Mouse (Mus musculus): ENCODE results near the gene Bicra.

Bicra gene

DNA sequence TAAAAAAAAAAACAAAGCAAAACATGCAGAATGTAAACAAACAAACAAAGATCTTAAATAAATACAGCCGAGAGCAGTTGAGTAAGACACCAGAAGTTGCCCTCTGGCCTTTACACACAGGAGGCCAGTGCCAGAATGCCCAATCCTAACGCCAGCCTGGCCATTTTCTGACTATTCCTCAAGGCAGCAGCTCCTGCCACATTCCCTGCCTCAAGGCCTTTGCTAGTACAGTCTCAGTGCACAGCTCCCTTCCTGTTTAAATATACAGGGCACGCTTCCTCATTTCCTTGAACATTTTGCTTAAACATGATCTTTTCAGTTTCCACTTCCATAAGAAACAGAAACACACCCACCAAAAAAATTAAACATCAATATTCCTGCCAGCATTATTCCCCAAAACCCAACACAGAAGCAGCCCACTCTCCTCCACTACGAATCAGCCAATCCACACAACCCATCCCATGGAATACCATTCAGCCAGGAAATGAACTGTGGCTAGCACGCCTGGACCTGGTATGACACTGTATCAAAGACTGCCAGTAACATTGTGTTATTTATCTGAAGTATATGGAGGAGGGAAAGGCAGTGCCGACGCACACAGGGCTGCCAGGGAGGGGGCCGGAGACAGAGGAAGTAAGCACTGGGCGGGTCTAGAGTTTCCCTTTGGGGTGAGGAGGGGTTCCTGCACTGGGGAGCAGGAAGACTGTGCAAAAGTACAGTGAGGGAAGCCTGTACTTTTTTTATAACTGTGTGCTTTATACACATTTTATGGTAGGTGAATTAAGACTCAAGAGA is 29.5 kb downstream of the Bicra start:
- DNase-seq (ENCODE audit: inconsistent age in 2 of 2, low spot score in 1 of 2): peak in 1 of 2 experiments; percentile 64

GRCm38 (mm10) chr7:16015384-16015783 is 32.3 kb downstream of the Bicra start:
- peak; percentile 40 to 76 for DNase-seq (ENCODE audit: inconsistent age in 2 of 2, low spot score in 1 of 2)

GRCm38 (mm10) chr7:16014521-16015175 is 33.1 kb downstream of the Bicra start:
- DNase-seq (ENCODE audit: inconsistent age in 2 of 2, low spot score in 1 of 2): peak; percentile 86 to 91

DNA sequence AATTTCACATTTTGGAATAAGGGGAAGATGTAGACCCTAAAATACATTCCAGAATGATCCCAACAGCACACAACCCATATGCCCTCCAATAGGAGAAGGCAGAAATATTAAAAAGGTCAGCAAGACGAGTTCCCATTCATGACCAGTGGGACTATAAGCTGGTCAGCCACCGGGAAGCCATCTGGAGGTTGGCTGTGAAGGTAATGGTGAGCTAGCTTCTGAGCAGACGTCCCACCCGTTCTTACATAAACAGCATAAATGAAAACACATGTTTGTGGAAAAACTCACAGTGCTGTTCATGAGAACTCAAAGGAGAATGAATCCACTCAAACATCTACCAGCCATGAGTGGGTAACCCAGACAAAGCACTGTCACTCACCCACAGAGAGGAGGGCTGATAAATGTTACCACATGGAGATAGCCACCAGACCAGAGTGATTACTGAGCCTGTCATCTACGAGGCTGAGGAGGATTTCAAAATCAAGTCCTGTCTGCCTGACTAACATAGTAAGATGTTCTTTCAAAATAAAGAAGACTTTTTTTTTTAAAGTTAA is 33.9 kb downstream of the Bicra start:
- DNase-seq (ENCODE audit: inconsistent age in 2 of 2, low spot score in 1 of 2): peak in 1 of 2 experiments; percentile 63

- DNase-seq (ENCODE audit: inconsistent age in 2 of 2, low spot score in 1 of 2): peak; percentile 49 to 75
Measured at GRCm38 (mm10) chr7:16012576-16013263, 35.0 kb downstream of the Bicra start.

- no peak for DNase-seq (ENCODE audit: inconsistent age in 2 of 2, low spot score in 1 of 2)
Measured at GRCm38 (mm10) chr7:16011418-16012085, 36.2 kb downstream of the Bicra start.

GRCm38 (mm10) chr7:16010649-16011048 is 37.1 kb downstream of the Bicra start:
- DNase-seq (ENCODE audit: inconsistent age in 2 of 2, low spot score in 1 of 2): no peak

DNA sequence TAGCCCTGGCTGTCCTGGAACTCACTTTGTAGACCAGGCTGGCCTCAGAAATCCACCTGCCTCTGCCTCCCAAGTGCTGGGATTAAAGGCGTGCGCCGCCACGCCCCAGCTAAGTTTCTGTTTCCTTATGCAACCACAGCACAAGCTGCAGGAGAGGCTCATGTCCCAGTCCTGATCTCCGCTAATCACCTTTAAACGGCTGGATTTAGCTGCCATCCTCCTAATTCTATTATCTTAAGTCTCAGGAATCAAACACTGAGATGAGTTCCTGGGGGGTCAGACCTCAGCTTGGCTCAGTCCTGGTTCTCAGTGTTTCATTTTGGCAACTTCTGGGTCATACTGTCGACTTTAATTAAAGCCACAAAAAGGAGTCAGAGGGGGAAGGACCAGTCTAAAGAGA is 38.1 kb downstream of the Bicra start:
- DNase-seq (ENCODE audit: inconsistent age in 2 of 2, low spot score in 1 of 2): no peak

GRCm38 (mm10) chr7:16005020-16005419 is 42.7 kb downstream of the Bicra start:
- DNase-seq (ENCODE audit: inconsistent age in 2 of 2, low spot score in 1 of 2): no peak

GRCm38 (mm10) chr7:16004177-16004856 is 43.4 kb downstream of the Bicra start:
- DNase-seq (ENCODE audit: inconsistent age in 2 of 2, low spot score in 1 of 2): no peak

GRCm38 (mm10) chr7:16003032-16003431 is 44.7 kb downstream of the Bicra start:
- no peak for DNase-seq (ENCODE audit: inconsistent age in 2 of 2, low spot score in 1 of 2)

DNA sequence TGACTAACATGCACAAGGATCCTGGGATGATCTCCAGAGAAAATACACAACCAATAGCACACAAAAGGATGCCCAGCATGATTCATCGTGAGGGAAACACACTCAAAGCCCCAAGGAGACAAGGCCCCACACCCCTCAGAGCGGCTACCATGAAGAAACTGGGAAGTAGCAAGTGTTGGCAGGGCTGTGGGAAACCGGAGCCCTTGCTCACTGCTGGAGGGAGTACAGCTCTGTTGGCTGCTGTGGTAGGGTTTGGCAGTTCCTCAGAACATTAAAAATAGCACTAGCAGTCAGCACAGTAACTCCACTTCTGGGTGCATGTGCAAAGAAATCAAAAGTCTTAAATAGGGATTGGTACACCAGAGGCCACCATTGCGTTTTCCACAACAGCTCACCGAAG is 45.5 kb downstream of the Bicra start:
- DNase-seq (ENCODE audit: inconsistent age in 2 of 2, low spot score in 1 of 2): peak; percentile 41 to 76

DNA sequence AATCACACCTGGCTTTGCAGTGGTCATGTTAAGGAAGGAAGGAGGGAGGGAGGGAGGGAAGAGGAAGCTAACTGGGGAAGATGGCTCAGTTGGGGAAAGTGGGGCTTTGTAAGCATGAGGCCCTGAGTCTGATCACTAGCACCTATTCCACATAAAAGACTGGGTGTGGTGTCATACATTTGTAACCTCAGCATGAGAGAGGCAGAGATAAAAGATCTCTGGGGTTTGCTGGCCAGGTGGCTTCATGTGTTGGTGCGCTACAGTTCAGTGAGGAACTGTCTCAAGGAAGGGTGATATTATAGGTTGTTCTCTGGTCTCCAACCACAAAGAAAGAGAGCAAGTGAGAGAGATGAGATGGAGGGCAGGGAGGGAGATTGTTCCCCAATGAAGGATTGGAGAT is 46.0 kb downstream of the Bicra start:
- DNase-seq (ENCODE audit: inconsistent age in 2 of 2, low spot score in 1 of 2): no peak

- DNase-seq (ENCODE audit: inconsistent age in 2 of 2, low spot score in 1 of 2): no peak
Measured at GRCm38 (mm10) chr7:15993789-15994188, 53.9 kb downstream of the Bicra start.

DNA sequence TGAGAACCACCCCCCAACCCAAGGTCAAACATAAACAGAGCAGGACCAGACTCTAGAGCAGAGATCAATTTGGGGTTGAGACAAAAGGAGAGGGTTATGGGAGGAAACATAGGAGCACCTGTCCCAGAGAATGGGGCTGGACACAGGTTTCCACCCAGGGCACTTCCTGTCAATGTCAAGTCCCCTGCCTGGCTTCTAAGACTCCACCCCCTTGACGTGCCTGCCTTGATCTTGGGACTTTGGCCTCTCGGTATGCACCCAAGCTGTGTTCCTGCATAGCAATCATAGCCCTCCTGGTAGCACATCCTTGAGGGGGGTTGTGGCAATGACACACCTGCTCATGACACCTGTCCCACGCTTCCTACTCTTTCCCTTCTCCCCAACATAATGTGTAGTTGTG is 54.6 kb downstream of the Bicra start:
- DNase-seq (ENCODE audit: inconsistent age in 2 of 2, low spot score in 1 of 2): peak in 1 of 2 experiments; percentile 28

DNA sequence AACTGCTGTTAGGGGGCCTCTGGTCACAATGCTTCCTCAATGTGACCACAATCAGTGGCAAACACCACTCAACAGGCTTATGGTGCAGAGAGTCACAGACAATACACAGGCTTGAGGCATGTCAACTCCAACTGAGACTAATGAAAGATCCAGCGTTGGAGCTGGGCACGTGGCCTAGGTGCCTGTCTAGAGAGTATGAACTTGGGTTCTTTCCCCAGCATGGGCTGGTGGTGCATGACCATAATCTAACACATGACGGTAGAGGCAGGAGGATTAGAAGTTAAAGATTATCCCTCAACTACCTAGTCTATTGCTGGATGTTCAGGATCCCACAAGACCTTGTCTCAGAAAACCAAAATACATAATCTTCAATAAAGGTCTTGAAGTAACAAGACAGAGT is 56.0 kb downstream of the Bicra start:
- no peak for DNase-seq (ENCODE audit: inconsistent age in 2 of 2, low spot score in 1 of 2)

- peak in 1 of 2 experiments; percentile 27 for DNase-seq (ENCODE audit: inconsistent age in 2 of 2, low spot score in 1 of 2)
Measured at GRCm38 (mm10) chr7:15987661-15988356, 59.9 kb downstream of the Bicra start.

DNA sequence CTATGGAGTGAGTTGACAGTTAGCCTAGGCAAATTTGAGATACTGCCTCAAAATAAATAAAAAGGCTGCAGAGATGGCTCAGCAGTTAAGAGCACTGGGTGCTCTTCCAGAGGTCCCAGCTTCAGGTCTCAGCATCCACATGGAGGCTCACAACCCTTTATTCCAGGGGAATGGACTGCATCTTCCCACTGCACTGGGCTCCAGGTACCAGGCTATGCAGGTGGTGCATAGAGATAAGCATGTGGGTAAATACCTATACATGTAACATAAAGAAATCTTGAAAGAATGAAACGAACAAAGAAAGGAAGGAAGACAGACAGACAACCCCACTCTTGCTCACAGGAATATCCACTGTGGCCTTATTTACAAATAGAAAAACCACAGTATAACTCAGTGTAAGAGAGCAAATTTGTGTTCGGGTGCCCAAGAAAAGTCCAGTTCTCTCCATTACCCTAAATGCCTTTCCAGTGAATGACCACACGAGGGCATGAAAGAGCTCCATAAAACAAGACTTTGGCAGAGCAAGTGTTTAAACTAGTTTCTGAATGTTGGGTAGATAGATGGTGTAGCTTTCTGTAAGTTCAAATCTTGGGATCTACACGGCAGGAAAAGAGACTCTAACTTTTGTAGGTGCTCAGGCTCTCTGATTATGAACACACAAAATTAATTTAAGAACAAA is 64.9 kb downstream of the Bicra start:
- DNase-seq (ENCODE audit: inconsistent age in 2 of 2, low spot score in 1 of 2): peak in 1 of 2 experiments; percentile 80

- DNase-seq (ENCODE audit: inconsistent age in 2 of 2, low spot score in 1 of 2): peak; percentile 67
Measured at GRCm38 (mm10) chr7:15981538-15981937, 66.2 kb downstream of the Bicra start.
